Mouse (Mus musculus): ENCODE measurements around the gene Pcsk7.

Gene Pcsk7

DNA sequence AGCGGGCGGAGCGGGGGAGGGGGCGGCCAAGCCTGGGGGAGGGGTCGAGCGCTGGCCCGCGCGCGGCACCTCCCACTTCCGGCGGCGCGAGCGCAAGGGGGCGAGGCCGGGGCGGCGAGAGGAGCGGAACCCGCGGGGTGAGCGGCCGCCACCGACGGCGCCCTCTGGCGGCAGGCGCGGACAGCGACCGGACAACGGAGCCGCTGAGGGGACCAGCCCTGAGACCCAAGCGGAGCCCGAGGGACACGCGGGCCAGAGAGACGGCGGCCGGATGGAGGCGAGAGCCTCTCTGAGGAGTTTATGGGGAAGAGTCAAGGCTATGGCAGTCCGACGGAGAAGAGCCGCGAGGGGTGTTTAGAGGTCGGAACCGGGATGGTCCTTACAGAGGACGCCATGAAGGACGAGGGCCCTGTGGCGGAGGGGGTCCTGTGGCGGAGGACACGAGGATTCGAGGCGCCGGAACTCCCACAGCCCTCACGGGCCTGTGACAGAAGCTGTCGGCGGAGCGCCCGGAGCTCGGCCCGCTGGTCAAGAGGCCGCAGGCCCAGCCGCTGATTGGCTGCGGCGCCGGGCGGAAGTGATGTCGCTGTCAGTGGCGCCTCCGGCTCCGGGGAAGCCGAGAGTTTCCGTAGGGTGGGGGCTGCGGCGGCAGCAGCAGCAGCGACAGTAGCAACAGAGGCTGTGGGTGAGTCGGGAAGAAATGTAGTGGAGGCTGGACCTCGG, at the start of gene Pcsk7, which contains the start of gene Rnf214:
Pcsk7 (plus strand) TSS at position 143 of the 723 bp plus-strand sequence.
Rnf214 (minus strand) TSS at position 557 of the 723 bp plus-strand sequence.
- DNase-seq (ENCODE audit: low spot score) = peak; percentile 94

DNA sequence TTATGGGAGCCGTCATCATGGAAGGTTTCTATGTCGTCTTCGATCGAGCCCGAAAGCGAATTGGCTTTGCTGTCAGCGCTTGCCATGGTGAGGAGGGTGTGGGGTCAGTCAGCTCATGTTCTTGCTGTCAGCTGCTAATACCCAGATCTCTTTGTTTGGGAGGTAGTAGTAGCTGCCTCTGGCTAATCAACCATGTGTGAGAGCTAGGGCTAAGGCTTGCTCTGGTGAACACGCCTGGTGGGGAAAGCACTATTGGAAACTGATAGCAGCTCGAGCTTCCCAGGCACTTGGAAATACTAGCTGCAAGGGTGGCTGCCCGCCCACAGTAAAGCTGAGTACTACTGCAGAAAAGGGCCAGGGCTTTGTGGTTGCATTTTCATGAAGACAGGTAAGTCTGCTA, 46.9 kb upstream of the Pcsk7 start:
- DNase-seq (ENCODE audit: low spot score) = no peak

DNA sequence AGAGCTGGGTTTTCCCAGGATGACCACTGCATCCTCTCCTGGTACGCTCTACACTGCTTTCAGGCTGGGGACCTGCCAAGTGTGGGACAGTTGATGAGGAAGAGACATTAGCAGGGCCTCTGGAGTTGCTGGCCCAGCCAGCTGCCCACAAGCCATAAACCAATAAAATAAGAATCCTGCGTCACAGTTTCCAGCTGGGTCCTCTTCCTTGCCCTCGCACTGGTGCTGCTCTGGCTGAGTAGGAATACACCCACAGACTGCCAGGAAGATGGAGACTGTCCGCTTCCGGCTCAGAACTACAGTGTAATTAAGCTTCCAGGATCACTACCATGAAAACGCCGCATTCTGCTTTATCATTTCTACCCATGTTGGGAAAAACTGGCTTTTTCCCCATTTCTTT, 44.5 kb upstream of the Pcsk7 start:
- no peak for DNase-seq (ENCODE audit: low spot score)

DNA sequence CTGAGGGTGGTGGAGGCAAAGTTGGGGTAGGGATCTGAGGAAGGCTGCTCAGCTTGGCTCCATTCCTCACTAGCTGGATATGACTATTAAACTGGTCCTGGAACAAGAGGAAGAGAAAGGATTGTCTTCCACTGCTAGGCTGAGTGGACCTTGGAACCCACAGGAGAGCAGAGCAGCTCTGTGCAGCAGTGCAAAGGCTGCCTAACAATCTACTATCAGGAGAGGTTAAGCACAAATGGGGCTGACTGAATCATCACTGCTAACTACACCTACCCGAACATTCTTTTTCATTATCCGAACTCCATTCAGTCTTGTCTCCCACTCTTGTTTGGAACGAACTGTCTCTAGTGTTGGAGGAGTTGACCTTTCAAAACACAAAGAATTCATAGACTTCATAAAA, 37.1 kb upstream of the Pcsk7 start:
- DNase-seq (ENCODE audit: low spot score) = no peak

DNA sequence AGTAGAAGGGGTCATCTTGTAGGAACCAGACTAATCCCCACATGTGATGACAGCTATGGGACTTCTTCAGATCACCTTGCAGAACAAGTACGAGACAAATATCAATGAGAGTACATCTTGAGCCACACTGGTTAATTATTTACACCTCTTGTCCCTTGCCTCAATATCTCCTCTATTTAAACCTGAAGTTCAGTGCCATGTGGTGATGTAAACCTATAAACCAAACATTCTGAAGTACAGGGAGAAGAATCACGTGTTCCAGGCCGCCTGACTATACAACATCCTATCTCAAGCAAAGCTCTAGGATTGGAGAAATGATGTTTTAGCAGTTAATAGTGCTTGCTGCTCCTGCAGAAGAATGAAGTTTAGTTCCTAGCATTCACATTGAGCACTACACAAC, 36.0 kb upstream of the Pcsk7 start:
- DNase-seq (ENCODE audit: low spot score) = no peak

DNA sequence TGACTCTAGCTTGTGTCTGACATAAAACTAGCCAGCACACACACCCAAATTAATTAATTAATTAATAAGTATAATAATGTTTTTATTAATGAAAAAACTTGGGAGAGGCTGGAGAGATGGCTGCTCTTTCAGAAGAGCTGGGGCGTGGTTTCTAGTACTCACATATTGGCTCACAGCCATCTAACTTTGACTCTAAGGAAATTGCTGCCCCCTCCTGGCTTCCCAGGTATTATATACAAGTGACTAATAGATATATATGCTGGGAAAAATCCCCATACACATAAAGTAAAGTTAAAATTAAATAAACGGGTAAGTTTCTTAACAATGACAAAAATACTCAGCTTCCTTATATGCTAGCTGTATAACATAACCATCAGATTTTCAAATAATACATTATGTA, 28.4 kb upstream of the Pcsk7 start:
- DNase-seq (ENCODE audit: low spot score) = peak; percentile 74

DNA sequence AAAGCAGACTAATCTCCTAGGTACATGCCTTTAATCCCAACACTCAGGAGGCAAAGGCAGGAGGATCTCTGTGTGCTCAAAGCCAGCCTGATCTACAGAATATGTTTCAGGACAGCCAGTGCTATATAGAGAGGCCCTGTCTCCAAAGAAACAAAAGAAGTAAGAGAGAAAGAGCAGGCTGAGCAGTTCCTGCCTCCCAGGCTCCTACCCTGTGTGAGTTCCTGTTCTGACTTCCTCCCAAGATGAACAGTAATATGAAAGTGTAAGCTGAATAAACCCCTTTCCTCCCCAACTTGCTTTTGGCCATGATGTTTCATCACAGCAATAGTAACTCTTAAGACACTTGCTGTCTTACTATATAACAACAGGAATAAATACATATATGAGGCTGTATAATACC, 12.6 kb upstream of the Pcsk7 start:
- no peak for DNase-seq (ENCODE audit: low spot score)

DNA sequence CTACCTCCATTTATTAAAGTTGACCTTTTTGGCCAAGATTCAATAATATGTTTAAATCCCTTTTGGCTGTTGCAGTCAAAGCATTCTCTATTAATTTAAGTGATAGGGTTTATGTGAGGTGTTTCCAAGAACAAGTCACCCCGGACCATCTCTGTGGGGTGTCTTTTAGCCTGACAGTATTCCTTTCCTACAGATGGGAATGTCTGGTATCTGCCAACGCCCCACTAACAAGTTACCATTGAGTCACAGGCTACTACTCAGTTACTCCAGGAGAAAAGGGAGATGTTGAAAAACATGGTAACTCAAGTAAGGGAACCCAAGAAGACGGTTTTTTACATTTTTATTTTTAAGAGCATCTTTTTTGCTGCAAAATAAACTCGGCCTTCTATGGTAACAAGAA, 1.1 kb upstream of the Pcsk7 start:
- DNase-seq (ENCODE audit: low spot score) = no peak

DNA sequence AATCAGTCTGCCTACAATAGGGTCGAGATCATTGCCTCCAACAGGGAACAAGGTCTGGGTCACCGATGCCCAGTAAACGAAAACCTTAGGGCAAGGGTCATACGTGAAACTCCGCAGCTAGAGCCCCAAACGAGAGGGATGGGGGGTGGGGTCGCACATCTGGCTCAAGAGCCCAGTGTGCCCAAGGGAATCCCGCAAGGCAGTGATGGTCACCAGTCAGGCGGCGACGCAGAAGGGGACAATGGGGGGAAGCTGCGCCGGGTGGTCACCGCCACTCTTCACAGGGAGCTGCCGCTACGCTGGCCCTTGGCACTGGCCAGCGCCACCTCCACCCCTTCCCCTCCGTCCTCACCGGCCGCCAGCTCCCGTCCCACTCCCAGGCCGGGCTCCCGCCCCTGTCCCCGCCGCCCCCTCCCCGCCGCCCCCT, 473 bp upstream of the Pcsk7 start:
- DNase-seq (ENCODE audit: low spot score) = peak; percentile 67

DNA sequence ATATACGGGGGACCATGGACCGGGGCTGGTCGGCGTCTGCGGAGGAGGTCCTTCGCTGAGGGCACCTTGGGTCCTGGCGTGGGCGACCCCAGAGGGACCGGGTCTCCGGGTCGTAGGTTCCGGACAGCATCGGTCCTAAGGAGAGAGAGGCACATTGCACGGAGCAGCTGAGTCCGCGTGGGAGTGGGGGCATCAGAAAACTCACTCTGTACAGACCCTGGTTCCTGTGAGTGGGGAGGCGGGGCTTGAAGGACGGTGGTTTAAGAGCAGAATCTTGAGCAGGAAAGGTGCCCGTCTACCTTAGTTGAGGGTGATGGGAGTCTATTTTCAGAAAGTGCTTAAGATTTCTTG, 756 bp downstream of the Pcsk7 start:
- DNase-seq (ENCODE audit: low spot score) = peak; percentile 66

DNA sequence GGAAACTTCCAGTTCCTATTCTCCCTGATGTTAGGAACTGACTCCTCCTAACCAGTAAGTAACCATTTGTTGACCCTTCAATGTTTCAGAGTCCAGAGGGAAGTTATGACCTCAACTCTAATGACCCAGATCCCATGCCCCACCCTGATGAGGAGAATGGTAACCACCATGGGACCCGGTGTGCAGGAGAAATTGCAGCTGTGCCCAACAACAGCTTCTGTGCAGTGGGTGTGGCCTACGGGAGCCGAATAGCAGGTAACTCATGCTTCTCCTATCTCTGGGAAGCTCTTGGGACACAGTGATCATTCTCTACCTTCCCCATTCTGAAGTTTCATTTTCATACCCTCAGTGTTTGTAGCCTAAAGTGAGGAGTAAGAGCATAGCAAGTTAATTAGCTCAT, 4.7 kb downstream of the Pcsk7 start:
- no peak for DNase-seq (ENCODE audit: low spot score)

DNA sequence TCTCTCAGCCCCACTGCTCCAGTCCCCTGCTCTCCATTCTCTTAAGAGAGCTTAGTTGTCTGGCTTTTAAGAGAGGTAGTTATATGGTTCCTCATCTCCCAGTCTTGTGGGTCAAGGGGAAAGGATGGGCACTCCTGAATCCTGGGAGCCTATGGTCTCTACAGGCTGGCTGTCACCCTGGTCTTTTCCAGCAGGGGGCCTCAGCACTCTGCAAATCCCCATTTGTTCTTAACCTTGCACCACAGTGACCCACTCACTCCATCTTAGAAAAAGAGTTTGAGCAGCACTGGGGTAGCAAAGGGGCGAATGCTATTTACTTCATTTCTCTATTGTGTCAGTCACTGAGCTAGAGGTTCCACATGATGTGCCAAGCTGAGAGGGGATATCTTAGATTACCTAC, 5.4 kb downstream of the Pcsk7 start:
- peak; percentile 85 for DNase-seq (ENCODE audit: low spot score)

DNA sequence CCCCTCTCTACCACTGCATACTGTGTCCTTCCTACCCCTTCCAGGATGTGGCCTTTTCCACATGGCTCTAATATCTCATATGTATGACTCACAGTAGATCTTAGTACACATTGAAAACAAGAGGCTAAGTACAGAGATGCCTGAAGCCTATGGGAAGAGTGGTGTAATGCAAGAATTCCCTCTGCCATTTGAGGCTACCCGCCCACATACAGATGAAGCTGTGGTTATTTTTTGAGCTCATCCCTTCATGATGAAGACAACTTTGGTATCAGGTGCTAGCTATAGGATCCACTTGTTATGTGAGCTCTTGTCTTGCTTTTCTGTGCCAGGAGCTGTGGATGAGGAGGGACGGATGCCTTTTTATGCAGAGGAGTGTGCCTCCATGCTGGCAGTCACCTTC, 9.4 kb downstream of the Pcsk7 start:
- no peak for DNase-seq (ENCODE audit: low spot score)

DNA sequence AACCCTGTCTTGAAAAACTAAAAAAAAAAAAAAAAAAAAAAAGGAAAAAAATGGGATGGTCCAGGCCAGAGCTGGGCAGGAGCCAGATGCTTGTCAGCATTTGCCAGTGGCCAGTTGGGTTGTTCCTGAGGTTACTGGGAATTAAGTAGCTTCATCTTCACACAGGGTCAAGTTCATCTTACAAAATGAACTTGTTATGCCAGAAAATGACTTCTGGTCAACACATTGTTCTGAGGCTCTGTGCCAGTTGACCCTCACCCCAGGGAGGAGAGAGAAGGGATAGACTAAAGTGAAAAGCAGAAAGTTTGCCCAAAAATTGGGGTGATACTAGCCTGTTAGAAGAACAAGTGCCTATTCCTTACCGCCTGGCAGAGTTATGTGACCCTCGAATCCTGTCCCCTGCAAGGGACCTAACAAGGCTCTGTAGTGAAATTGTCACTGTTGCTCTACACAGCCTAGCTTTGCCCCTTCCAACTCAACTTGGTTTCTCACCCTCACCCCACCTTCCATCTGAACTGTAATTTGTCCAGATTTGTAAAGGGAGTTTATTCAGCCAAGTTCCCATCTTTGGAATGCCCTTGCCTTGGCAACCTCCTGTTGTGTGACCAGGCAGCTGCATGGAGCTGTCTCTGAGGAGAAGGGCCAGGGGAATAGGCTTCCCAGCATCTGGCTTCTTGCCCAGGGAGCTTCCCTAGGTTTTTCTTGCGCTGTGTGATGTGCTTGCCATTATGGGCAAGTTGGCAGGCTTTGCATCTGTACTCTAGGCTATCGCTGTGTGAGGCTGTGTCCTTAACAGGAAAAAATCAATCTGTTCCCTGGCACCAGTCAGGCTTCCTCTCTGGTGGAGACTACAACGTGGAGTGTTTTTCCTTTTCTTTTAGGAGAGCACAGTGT, 11.0 kb downstream of the Pcsk7 start:
- DNase-seq (ENCODE audit: low spot score) = peak; percentile 74

DNA sequence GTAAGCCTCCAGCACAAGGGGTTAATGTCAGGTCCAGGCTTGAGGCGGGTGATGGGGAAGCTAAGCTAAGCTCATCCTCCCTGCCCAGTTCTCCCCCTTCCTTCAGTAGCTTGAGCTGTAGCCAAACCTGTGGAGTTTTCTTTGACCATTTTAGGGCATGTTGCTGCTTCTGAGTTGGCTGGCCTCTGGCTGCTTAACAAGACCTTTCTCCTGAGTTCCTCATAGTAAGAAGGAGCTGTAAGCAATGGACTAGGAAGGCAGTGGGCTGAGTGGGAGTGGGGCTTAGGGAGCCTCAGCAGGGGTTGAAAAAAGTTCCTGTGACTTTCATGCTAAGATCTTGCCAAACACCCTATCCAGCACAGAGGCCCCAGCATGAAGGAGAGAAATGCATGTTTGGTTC, 13.6 kb downstream of the Pcsk7 start:
- DNase-seq (ENCODE audit: low spot score) = no peak

DNA sequence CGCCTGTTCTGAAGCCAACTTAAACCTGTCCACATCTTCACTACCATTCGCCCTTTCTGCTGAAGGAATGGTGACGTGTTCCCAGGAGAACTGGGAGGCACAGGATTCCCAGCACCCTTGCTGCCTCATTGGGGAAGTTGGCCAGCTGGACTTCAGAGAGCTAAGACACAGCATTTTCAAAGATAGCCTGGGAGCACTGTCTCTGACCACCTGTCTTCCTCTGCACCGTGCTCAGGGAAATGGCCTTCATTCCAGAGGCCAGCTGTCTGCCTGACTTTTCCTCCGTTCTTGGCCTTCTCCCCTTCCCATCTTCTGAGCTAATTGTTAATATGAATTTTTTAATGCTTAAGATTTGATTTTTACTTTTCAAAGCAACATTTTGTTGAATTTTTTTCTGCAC, 23.0 kb downstream of the Pcsk7 start:
- DNase-seq (ENCODE audit: low spot score) = no peak

DNA sequence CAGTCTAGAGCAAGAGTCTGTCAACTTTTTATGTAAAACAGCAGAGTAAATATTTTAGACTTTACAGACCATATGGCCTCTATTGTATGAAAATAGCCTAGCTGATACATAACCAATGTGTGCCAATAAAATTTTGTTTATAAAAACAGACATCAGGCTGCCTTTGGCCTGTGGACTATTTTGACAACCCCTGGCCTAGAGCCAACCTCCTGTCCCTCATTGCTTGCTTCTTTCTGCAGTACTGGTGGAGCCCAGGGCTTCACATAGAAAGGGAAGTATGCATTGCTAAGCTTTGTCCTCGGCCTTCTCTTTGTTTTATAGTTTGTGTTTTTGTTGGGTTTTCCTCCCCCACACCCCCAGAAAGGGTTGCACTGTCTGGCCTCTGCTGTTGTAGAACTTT, 25.7 kb downstream of the Pcsk7 start:
- DNase-seq (ENCODE audit: low spot score) = no peak

DNA sequence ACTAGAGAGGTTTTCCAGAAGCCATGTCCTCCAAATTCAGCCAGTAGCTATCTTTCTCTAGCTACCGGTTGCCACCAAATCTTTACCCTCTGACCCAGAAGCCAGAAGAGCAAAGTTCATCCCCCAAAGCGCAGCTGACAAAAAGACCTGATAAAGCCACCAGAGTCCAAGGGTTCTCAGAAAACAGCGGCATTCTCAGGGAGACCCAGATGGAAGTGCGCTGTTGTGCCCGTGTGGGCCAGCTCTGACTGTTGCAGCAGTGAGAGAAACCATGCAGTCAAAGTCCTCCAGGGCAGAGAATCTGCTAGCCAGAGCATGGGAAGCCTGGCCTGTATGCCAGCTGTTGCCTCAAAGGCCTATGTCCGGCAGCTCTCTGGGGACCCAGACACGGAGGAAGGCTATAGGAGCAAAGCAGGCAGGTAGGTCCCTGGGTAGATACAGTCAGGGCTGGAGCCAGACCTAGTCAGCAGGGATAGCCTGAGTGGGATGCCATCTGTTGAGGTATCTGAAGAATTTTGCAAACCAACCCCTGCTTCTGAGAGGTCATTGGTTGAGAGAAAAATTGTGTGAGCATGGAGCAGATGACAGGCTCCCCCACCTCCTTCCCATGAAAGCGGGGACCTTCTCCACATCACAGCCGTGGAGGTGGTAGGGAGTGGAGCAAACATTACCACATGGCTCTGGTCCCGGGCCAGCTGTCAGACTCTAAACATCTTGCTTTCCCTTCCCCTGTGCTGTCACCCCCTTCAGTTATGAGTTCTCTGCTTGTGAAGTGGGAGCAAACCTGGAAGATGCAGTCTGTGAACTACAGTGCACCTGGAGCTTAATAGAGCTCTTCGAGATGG, 26.5 kb downstream of the Pcsk7 start:
- no peak for DNase-seq (ENCODE audit: low spot score)

DNA sequence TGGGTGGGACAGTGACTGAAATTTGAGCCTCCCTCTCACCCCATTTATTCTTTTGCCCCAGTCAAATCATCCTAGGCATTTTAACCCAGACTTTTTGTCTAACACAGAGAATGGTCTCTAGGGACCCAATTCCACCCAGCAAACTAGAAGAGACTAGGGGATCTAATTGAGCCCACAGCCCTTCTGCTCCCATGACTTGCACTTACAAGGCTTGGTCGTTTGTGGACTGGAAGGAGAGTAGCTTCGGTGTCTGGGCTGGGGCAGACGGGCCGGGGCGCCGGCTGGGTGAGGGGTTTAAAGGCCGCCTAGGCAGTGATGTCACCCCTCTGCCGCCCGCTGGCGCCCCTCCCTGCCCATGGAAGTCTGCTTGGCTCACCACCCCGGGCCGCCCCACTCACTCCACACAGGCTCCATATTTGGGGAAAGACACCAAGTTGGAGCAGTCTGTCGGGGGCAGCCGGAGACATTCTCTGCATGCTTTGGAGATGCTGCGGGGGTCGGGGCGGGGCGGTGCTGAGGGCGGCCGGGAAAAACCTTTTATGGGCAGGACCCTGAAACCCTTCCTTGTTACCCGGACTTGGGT, 29.4 kb downstream of the Pcsk7 start, which contains the start of gene Tagln:
Tagln (minus strand) TSS at position 431 of the 583 bp plus-strand sequence.
- peak; percentile 74 for DNase-seq (ENCODE audit: low spot score)

DNA sequence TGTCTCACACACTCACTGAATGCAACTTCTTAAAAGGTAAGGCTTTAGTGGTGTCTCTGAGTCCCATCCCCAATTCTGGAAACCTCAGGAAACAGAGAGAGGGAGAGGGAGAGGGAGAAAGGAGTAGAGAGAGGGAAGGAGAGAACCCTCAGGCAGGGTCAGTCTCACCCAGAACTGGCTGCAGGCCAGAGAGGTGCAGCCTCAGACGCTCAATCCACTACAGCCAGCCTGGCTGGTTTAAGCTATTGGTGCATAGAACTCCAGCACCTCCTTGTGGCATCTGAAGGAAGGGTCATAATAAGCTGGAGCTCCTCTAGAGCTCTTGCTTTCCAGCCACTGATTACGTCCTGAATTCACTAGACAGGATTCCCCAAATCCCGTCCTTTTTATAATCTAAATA, 30.6 kb downstream of the Pcsk7 start:
- DNase-seq (ENCODE audit: low spot score) = peak; percentile 85

DNA sequence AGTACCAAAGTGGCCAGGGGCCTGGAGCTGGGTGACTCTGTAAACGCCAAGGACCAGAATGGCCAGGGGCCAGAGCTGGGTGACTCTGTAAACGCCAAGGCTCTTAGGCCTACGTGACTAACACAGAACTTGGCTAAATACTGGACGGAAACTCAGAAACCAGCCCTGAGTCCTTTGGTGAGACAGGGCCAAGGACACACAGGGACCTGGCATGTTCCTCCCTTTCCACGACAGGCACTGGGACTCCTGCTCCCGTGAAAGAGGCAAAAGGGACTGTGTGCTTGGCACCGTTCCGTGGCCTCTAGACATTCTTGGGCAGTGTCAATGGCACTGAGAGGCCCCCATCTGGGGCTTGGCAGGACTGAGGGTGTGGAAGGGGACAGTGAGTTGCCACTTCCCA, 31.8 kb downstream of the Pcsk7 start:
- DNase-seq (ENCODE audit: low spot score) = peak; percentile 47

Data from testis, postnatal 10 days (tissue).